Mouse (Mus musculus) forebrain, embryonic 12.5 days (tissue): Measurements from ENCODE around the gene Cyth2. TPM values are rescaled to one million over a fixed set of nuclear protein-coding genes. Genes with fewer than 3 reads are reported as not detected.

Experiments used
- ATAC-seq: fragments of 200-750 bp; cut with Nextera tagmentation; 2 replicates; pipeline ENCODE4 v1.8.0; 2017; ENCODE audit warnings: moderate TSS enrichment; ENCODE audit not compliant: low FRiP score
- H3K27ac ChIP-seq: fragments of 300-500 bp; sonication (generic); 2 replicates; pipeline ENCODE4 v1.5.1; 2016; ENCODE audit warnings: mild to moderate bottlenecking
- H3K27me3 ChIP-seq: fragments of 300-500 bp; sonication (generic); 2 replicates; pipeline ENCODE4 v1.6.1; 2016; ENCODE audit warnings: mild to moderate bottlenecking
- H3K36me3 ChIP-seq: fragments of 300-500 bp; sonication (generic); replicated peaks from 2 replicates; pipeline ENCODE4 v1.6.1; 2016; ENCODE audit warnings: mild to moderate bottlenecking
- H3K4me1 ChIP-seq: fragments of 300-500 bp; sonication (generic); 2 replicates; pipeline ENCODE4 v1.6.1; 2016
- H3K4me2 ChIP-seq: fragments of 300-500 bp; sonication (generic); 2 replicates; pipeline ENCODE4 v1.6.1; 2016; ENCODE audit warnings: mild to moderate bottlenecking, moderate library complexity
- H3K4me3 ChIP-seq: fragments of 300-500 bp; sonication (generic); replicated peaks from 2 replicates; pipeline ENCODE4 v1.5.1; 2016; ENCODE audit warnings: mild to moderate bottlenecking
- H3K9ac ChIP-seq: fragments of 300-500 bp; sonication (generic); 2 replicates; pipeline ENCODE4 v1.6.1; 2016; ENCODE audit warnings: mild to moderate bottlenecking
- H3K9me3 ChIP-seq: fragments of 300-500 bp; sonication (generic); 2 replicates; pipeline ENCODE4 v1.6.1; 2016
- WGBS: fragments of 180-500 bp; shearing (Covaris S2); methylation state at CpG from one replicate; pipeline ENCODE4 v1.1.7; 2016; 5-methylcytosine and 5-hydroxymethylcytosine counted together
- polyA plus RNA-seq: library from polyadenylated mRNA; unstranded; fragments of >200 nt; fragmentation: Nextera tagmentation; extraction: Ambion mirVana; gene quantifications from 2 replicates; pipeline ENCODE4 v1.2.1, GENCODE M21; 2016

The Cyth2 gene
- polyA plus RNA-seq, 1 experiment from 2014 or later, result 276 TPM

DNA sequence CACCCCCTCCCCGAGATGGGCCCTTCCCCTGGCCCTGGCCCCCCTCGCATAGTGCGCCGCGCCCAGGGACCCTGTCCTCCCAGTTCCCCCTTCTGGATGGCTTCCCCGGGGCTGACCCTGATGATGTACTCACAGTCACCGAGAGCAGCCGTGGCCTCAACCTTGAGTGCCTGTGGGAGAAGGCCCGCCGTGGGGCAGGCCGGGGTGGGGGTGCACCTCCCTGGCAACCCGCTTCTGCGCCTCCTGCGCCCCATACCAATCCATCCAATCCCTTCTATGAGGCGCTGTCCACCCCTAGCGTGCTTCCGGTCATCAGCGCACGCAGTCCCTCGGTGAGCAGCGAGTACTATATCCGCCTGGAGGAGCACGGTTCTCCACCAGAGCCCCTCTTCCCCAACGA lies 21.1 kb downstream of the Cyth2 start:
- H3K27ac ChIP-seq, result no peak overlapping the region
- H3K36me3 ChIP-seq, result peaks cover 83% of the 10 kb centered on the region
- no peak overlapping the region for H3K4me3 ChIP-seq
- no peak overlapping the region for H3K9ac ChIP-seq
- peaks cover 34% of the 10 kb centered on the region for H3K27me3 ChIP-seq
- ATAC-seq, result no peak
- no peaks in the 10 kb centered on the region for H3K9me3 ChIP-seq
- 91% methylated on average over 24 of the region's 24 CpGs for WGBS
- no peak overlapping the region for H3K4me2 ChIP-seq
- H3K4me1 ChIP-seq, result peaks cover 15% of the 10 kb centered on the region

DNA sequence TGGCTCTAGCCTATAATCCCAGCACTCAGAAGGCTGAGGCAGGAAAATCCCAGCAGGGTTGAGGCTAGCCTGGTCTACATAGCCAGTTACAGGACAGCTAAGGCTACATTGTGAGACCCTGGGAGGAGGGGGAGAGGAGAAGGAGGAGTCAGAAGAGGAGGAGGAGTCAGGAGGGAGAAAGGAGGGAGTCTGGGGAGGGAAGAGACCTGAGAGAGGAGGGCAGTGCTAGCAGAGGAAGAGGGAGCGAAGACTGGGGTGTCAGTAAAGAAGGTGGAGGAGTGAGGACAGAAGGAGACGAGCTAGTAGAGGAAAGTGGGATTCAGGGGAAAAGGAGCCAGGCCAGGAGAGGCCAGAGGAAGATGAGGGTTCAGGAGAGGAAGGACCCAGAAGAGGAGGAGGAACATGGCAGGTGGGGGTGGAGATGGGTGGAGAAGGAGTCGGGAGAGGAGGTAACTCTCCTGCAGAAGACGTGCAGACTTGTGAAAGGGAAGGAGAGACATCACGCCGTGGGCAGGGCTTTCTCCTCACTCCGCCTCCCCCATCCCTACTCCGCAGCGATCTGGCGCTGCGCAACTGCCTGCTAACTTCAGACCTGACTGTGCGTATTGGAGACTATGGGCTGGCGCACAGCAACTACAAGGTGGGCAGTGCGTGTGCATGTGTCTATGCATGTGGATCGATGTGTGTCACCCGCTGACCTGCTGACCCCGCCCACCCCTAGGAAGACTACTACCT lies 22.5 kb downstream of the Cyth2 start:
- H3K36me3 ChIP-seq, result peaks cover 94% of the 10 kb centered on the region
- no peak overlapping the region for H3K27ac ChIP-seq
- H3K4me3 ChIP-seq, result no peak overlapping the region
- peaks cover 12% of the 10 kb centered on the region for H3K4me1 ChIP-seq
- 80% methylated on average over 17 of the region's 17 CpGs for WGBS
- no peak overlapping the region for H3K4me2 ChIP-seq
- no peak for ATAC-seq
- no peaks in the 10 kb centered on the region for H3K9me3 ChIP-seq
- H3K9ac ChIP-seq, result no peak overlapping the region
- H3K27me3 ChIP-seq, result peaks cover 20% of the 10 kb centered on the region

GRCm38 (mm10) chr7:45790721-45791120 lies 23.7 kb downstream of the Cyth2 start:
- no peak for ATAC-seq
- Histone ChIP-seq H3K4me1 (peaks cover 20% of the 10 kb centered on the region), H3K27ac (no peak overlapping the region), H3K27me3 (peaks cover 9% of the 10 kb centered on the region), H3K36me3 (peaks cover 86% of the 10 kb centered on the region), H3K9me3 (no peaks in the 10 kb centered on the region), H3K4me3 (no peak overlapping the region), H3K4me2 (no peak overlapping the region), H3K9ac (no peak overlapping the region)
- 80% methylated on average over 6 of the region's 6 CpGs for WGBS

- H3K4me3 ChIP-seq, result no peak overlapping the region
- WGBS, result 85% methylated on average over 22 of the region's 22 CpGs
- H3K27ac ChIP-seq, result no peak overlapping the region
- ATAC-seq, result no peak
- 0 out of 2 replicates have a peak overlapping the region, but pooled peaks have one; percentile 97 for H3K9ac ChIP-seq
- H3K4me1 ChIP-seq, result peaks cover 31% of the 10 kb centered on the region
- peaks cover 55% of the 10 kb centered on the region for H3K36me3 ChIP-seq
- H3K9me3 ChIP-seq, result no peaks in the 10 kb centered on the region
- H3K4me2 ChIP-seq, result peak overlapping the region; percentile 85; the same call in 1 of the 2 replicates
- H3K27me3 ChIP-seq, result peaks cover 3% of the 10 kb centered on the region; the same call in 1 of the 2 replicates
These were observed 26.7 kb downstream of the Cyth2 start for GRCm38 (mm10) chr7:45787642-45788041.

GRCm38 (mm10) chr7:45786661-45787413 lies 27.5 kb downstream of the Cyth2 start:
- Histone ChIP-seq H3K36me3 (peaks cover 47% of the 10 kb centered on the region), H3K4me3 (peak overlapping the region; percentile 98), H3K4me1 (peaks cover 31% of the 10 kb centered on the region), H3K27me3 (peaks cover 10% of the 10 kb centered on the region), H3K9ac (peak overlapping the region; percentile 97), H3K27ac (0 out of 2 replicates have a peak overlapping the region, but pooled peaks have one; percentile 53), H3K9me3 (no peaks in the 10 kb centered on the region), H3K4me2 (peak overlapping the region; percentile 85)
- 11% methylated on average over 17 of the region's 17 CpGs for WGBS
- peak; percentile 27; the same call in 1 of the 2 replicates for ATAC-seq

DNA sequence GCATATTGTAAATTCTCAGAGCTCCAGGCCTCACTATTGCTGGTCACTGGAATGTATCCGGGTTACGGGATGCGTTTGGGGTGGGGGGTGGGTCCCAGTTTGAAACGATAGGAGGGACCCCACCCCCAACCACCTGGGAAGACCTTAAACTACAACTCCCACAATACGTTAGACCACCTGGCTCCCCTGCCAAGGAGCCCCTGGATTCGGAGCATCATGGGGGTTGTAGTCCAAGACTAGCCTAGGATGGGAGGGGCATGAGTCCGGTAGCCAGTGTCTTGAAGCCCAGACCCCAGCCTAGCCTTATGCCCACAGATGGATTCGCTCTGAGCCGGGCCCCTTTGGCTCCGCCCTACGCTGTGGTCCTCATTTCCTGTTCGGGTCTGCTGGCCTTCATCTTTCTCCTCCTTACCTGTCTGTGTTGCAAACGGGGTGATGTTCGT lies 28.2 kb downstream of the Cyth2 start:
- WGBS, result 1% methylated on average over 14 of the region's 14 CpGs
- peak overlapping the region; percentile 85 for H3K4me2 ChIP-seq
- ATAC-seq, result peak; percentile 55
- peak overlapping the region; percentile 93 for H3K27ac ChIP-seq
- peaks cover 40% of the 10 kb centered on the region for H3K36me3 ChIP-seq
- peak overlapping the region; percentile 97 for H3K9ac ChIP-seq
- H3K4me3 ChIP-seq, result peak overlapping the region; percentile 98
- H3K27me3 ChIP-seq, result peaks cover 10% of the 10 kb centered on the region
- peaks cover 31% of the 10 kb centered on the region for H3K4me1 ChIP-seq
- H3K9me3 ChIP-seq, result no peaks in the 10 kb centered on the region

DNA sequence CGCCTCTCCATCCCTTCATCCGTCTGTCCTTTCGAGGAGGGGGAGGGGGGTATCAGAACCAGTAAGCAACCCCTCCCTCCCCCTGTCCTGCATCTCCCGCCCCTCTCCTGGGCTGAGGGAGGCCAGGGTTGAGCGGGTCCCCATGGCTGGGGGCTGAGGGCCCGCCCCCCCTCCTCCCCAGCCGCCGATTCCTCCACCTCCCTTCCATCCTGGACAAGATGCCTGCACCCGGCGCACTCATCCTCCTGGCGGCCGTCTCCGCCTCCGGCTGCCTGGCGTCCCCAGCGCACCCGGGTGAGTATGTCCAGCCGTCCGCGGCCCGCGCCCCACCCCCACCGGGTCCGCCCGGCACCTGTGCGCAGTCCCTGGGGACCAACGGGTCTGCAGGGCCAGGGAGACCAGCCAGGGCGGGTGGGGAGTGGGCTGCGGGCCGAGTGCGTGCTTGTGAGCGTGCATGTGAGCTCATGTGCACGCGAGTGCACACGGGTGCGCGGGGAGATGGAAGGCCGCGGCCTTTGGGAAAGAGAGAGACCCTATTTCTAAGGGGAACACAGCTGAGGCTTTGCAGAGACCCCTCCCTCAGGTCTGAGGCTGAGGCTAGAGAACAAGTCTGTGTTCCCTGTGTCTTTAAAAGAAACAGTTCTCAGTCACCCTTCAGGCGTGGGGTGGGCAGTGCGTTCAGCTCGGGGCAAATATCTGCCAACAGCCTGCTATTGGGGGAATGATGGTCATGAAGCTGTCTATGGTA lies 28.8 kb downstream of the Cyth2 start:
- Histone ChIP-seq H3K9me3 (no peaks in the 10 kb centered on the region), H3K9ac (peak overlapping the region; percentile 97), H3K4me1 (peaks cover 31% of the 10 kb centered on the region), H3K27ac (peak overlapping the region; percentile 93), H3K4me3 (peak overlapping the region; percentile 98), H3K4me2 (peak overlapping the region; percentile 85), H3K27me3 (peaks cover 10% of the 10 kb centered on the region), H3K36me3 (peaks cover 34% of the 10 kb centered on the region)
- ATAC-seq, result peak; percentile 5
- WGBS, result under 1% methylated on average over 36 of the region's 42 CpGs

DNA sequence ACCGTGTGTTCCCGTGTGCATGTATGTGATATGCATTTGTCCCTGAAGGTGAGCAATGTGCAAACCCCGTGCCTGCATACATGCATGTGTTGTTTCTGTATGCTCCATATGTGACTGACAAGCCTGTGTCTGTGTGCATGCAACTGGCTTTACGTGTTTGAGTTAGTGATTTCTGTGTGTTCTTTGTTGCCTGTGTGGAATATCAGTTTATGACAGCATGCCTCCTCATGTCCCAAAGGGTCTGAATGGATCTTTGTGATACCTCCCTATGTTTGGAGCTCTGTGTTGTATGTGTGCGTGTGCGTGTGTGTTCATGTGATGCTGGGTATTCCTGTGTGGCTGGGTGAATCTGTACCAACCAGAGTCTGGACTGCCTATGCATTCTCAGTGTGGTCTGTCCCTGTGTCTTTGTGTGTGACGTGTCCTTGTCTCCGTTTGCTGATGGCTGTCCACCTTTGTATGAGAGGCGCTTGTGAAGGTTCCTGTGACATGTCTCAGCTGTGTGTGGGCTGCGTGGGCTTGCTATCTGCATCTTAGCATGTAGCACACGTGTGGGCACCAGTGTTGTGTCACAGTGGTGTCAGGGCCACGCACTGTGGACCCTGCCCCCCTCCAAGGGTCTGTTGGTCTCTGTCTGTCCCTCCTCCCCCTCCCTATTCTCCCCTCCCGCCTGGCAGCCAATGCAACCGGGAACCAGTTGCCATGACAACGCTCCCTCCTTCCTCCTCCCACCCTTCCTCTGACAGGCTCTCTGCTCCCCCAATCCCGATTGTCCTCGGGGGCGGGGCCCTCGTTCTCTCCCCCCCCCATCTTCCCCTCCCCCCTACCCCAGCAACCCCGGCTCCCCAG lies 29.6 kb downstream of the Cyth2 start, which contains the start of gene Sult2b1:
Gene Sult2b1 (minus strand): TSS at position 146 of the 849 bp plus-strand sequence.
- H3K4me1 ChIP-seq, result peaks cover 32% of the 10 kb centered on the region
- H3K4me3 ChIP-seq, result peak within 1 kb of the TSS; percentile 98
- peaks cover 10% of the 10 kb centered on the region for H3K27me3 ChIP-seq
- H3K36me3 ChIP-seq, result peaks cover 26% of the 10 kb centered on the region
- H3K9ac ChIP-seq, result peak within 1 kb of the TSS; percentile 97
- H3K27ac ChIP-seq, result peak within 1 kb of the TSS; percentile 93
- peak within 1 kb of the TSS; percentile 85 for H3K4me2 ChIP-seq
- peak; percentile 75 for ATAC-seq
- WGBS, result 22% methylated on average over 18 of the region's 20 CpGs
- H3K9me3 ChIP-seq, result no peaks in the 10 kb centered on the region

DNA sequence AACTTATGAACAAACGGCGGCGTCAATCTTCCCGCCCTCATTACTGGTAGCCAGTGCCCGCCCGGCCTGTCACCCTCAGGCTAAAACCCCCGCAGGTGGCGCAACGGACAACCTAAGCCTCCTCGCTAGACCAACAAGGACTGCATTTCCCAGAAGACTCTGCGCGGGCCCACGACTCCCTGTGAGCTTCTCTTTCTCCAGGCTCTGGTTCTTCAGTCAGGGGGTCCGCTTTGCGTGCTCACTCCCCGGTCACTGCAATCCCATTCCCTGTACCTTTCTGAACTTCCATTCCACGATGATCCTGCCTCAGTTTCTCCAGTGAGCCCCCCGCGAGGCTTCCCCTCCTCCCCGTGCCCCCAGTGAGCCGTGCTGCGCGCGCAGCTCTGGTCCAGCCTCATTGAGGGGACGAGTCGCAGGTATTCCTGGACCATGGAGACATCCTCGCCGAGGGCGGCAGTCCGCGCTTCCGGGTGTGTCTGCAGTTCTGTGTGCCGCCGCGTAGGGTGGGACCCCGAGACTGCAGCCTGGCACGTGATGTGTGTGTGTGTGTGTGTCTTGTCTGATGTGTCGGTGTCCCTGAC lies 30.8 kb downstream of the Cyth2 start, which contains the start of gene Lmtk3:
Gene Lmtk3 (plus strand): TSS at position 228 of the 581 bp plus-strand sequence.
- peak; percentile 28 for ATAC-seq
- WGBS, result under 1% methylated on average over 38 of the region's 38 CpGs
- Histone ChIP-seq H3K27me3 (peaks cover 10% of the 10 kb centered on the region), H3K4me3 (peak within 1 kb of the TSS; percentile 98), H3K27ac (peak within 1 kb of the TSS; percentile 91), H3K9ac (peak within 1 kb of the TSS; percentile 65), H3K4me1 (peaks cover 41% of the 10 kb centered on the region), H3K36me3 (peaks cover 14% of the 10 kb centered on the region), H3K4me2 (peak within 1 kb of the TSS; percentile 85), H3K9me3 (no peaks in the 10 kb centered on the region)

GRCm38 (mm10) chr7:45782271-45782670 lies 32.1 kb downstream of the Cyth2 start:
- no peaks in the 10 kb centered on the region for H3K9me3 ChIP-seq
- ATAC-seq, result no peak
- H3K4me3 ChIP-seq, result no peak overlapping the region
- no peak overlapping the region for H3K27ac ChIP-seq
- peaks cover 34% of the 10 kb centered on the region for H3K4me1 ChIP-seq
- WGBS, result 77% methylated on average over 4 of the region's 4 CpGs
- peaks cover 10% of the 10 kb centered on the region for H3K27me3 ChIP-seq
- H3K4me2 ChIP-seq, result no peak overlapping the region
- H3K36me3 ChIP-seq, result 0 out of 2 replicates have a peak, but pooled peaks cover 1% of the 10 kb centered on the region
- no peak overlapping the region for H3K9ac ChIP-seq
